Mouse (Mus musculus) ES-CJ7 (cell line): ENCODE results near the gene Rad18.
"Not testable (repeated sequence)": the region's sequence is repeated elsewhere in the genome, so short reads cannot be mapped to it uniquely, and the experiment has no call there.

Source experiments
- DNase-seq: peaks from one replicate; pipeline ENCODE4 v3.0.0; 2011; ENCODE audit warnings: low read depth, low spot score

Gene Rad18

DNA sequence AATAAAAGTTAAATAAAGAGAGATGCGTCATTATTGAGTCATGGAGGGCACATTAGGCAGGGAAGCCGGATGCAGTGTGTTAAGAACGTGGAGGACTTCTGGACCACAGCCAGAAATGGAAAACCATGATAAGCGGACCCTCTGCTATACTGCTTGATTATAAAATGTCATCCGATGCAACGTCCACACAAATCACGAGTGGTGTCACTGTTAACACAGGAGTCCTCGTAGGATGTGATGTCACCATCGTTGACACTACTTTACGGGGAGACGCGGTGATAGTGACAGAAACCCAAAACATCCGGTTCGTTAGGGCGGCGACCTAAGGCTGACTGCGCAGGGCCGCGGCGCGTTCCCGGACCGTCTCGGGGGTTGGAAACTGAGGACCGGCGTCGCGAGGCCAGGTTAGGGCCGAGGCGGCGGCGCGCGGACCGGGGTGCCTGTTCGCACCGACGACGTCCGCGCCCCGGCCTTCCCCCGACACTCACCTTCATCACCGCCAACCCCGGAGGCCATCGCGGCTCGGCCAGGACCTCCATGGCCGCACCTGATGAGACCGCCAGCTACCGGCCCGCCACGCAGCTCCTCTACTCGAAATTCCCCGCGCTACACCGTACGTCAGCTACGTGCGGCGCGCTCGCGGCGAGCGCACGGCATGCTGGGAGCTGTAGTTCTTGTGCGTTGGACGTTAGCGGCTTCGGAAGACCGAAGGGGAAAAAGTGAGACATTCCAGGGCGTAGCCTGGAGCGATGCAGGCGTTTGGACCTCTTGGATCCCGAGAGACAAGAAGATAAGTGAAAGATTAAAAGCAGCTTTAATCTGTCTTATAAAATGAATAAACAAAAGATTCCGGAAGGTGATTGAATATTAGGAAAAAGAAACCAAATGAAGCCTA is at the start of gene Rad18:
Rad18 (minus strand) TSS at position 631 of the 895 bp plus-strand sequence.
- peak; percentile 97 for DNase-seq

DNA sequence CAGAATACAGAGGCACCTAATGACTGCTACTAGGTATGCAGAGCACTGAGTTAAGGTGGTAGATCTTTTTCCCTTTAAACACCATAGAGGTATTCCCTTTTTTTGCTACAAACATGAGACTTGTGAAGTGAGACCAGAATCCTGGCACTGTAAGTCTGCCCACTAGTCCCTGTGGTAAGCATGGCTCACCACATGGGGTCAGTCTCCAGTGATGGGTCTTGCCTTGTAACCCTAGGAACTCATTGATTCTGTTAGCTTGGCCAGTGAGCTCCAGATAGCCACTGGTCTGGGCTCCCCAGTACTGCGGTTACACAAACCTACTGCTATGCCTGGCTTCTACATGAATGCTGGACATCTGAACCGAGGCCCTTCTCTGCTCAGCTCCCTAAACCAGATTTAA is 45.8 kb upstream of the Rad18 start:
- DNase-seq: peak; percentile 22

- DNase-seq: no peak
These were observed 45.3 kb upstream of the Rad18 start for GRCm38 (mm10) chr6:112741766-112742165.

- DNase-seq: no peak
These were observed 43.1 kb upstream of the Rad18 start for GRCm38 (mm10) chr6:112739635-112740034.

DNA sequence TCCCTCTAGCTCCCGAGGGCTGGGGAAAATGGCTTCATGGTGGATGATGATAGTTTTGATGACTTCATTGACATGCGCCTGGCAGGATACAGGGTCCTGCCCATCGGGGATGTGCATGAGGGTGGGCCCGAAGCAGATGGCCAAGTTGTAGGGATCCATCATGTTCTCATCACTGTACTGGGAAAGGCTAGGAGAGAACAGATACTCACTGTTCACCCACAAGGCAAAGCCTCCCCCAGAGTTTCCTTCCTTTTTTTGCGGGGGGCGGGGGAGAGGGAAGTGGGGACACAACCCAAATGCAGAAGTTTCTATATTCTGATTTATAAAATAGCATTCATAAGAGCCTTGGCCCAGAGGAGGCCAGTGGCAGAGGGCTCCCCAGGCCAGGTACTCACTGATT is 42.4 kb upstream of the Rad18 start:
- no peak for DNase-seq

- DNase-seq: no peak
These were observed 40.0 kb upstream of the Rad18 start for GRCm38 (mm10) chr6:112736471-112736870.

- DNase-seq: no peak
These were observed 38.6 kb upstream of the Rad18 start for GRCm38 (mm10) chr6:112735054-112735453.

GRCm38 (mm10) chr6:112733942-112734341 is 37.5 kb upstream of the Rad18 start:
- no peak for DNase-seq

DNA sequence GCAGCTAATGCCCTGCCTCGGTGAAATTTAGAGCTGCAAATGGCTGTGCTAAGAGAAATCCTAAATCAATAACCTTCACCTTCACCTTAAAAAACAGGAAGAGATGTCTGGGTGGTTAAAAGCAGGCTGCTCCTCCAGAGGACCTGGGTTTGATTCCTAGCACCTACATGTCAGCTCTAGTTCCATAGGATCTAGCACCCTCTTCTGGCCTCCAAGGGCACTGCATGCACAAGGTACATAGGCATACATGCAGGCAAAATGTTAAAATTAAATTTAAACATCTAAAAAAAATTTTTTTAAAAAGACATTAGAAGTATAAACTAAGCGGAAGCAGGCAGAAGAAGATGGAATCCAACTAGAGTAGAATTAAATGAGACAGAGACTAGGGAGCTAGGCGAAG is 35.9 kb upstream of the Rad18 start:
- DNase-seq: peak; percentile 48

DNA sequence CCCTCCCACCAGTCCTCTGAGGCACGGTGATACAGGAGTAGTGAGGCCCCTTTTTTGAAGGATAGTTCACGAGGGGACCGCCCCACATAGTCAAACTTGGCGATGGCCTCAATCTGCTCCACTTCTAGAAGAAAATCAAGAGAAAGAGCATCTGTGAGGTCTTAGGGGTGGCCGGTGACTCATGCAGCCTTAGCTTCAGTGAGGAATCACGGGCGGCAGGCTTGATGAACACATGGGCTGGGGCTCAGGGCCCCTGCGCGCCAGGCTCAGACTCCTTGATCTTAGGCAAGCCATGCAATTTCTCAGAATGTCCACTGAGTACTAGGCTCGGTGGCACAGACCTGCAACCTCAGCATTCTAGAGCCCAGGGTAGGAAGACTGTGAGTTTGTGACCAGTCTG is 34.9 kb upstream of the Rad18 start:
- no peak for DNase-seq

- peak; percentile 94 for DNase-seq
These were observed 32.4 kb upstream of the Rad18 start for GRCm38 (mm10) chr6:112728760-112729422.

DNA sequence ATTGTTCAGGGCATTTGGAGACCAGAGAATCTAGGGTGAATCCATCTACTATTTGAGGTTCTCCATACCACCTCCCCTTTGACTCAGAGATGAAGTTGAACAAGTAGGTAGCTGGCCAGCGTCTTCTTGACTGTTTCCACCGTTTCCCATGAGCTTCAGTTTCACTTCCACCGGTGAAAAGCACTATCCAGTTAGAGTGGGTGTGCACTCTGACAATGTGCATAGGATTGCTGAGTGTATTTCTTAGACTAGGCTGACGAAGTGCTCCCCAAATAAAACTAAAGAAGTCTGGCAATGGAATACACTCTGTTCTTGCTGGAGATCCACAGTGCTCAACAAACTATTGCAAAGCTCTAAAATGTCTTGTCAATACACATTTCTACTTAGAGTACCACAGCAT is 29.0 kb upstream of the Rad18 start:
- DNase-seq: no peak

GRCm38 (mm10) chr6:112720409-112721080 is 24.1 kb upstream of the Rad18 start:
- no peak for DNase-seq

DNA sequence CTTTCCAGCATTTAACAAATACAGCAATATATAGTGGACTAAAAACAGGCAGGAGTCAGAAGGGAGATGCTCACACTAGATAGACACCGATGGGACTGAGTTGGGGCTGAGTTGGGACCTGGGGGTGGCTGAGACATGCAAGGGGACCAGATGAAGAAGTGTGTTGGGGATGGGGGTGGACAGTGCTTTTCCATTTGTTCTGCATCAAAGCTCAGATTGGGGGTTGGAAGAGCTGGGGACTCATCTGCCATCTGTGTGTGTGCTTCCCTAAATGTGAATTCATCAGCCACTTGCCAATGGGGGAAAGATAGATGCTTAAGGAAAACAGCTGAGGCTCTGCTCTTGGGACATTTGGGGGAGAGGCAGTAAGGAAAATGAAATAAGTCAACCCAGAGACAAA is 23.5 kb upstream of the Rad18 start:
- no peak for DNase-seq

- DNase-seq: peak; percentile 53
These were observed 20.7 kb upstream of the Rad18 start for GRCm38 (mm10) chr6:112717168-112717567.

GRCm38 (mm10) chr6:112713951-112714350 is 17.5 kb upstream of the Rad18 start:
- no peak for DNase-seq

- DNase-seq: not testable (repeated sequence)
These were observed 5.8 kb upstream of the Rad18 start for GRCm38 (mm10) chr6:112702296-112702695.

GRCm38 (mm10) chr6:112700392-112700791 is 3.9 kb upstream of the Rad18 start:
- no peak for DNase-seq

GRCm38 (mm10) chr6:112699115-112699514 is 2.6 kb upstream of the Rad18 start:
- no peak for DNase-seq

DNA sequence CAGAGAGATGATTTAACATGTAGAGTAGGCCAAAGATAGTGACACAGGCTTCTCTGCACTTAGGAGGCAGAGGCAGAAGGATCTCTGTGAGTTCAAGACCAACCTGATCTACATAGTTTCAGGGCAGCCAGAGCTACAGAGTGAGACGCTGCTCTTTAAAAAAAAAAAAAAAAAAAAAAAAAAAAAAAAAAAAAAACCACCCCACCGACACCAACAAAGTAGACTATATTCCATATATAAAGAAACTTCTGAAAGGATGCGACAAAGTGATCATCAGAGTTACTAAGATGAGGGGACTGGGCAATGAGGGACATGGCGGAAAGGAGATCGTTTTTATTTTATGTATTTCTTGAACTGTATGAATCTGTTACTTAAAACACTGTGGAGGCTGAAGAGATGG is 2.0 kb downstream of the Rad18 start:
- no peak for DNase-seq

DNA sequence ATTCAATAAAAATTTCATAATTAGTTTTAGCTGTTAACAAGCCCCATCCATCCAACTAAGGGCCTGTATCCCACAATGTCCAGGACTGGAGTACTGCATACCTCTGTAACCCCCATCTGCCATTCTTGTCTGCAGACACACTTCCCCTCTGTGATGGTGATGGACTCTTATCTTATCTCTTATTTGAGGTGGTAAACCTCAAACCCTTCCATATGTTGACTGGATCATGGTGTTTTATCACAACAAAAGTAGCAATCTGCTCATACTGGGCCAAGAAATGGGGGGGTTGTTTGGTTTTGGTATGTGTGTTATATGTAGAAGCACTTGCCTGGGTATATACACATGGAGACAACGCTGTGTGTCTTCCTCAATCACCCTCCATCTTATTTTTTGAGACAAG is 5.0 kb downstream of the Rad18 start:
- no peak for DNase-seq

- no peak for DNase-seq
These were observed 8.5 kb downstream of the Rad18 start for GRCm38 (mm10) chr6:112688033-112688432.
